Mouse (Mus musculus) embryonic facial prominence, embryonic 14.5 days (tissue): ENCODE data around the gene Slc29a4. TPM values are rescaled to one million over a fixed set of nuclear protein-coding genes. Genes with fewer than 3 reads are reported as not detected.

Experiments
- ATAC-seq: fragments of 200-750 bp; cut with Nextera tagmentation; 2 replicates; pipeline ENCODE4 v1.8.0; 2017; ENCODE audit warnings: low read depth, moderate number of reproducible peaks, moderate TSS enrichment
- DNase-seq: peaks from one replicate; pipeline ENCODE4 v3.0.0-alpha.2; 2015; ENCODE audit warnings: low spot score
- H3K27ac ChIP-seq: fragments of 300-500 bp; sonication (generic); replicated peaks from 2 replicates; pipeline ENCODE4 v1.5.1; 2014; ENCODE audit warnings: low read depth, mild to moderate bottlenecking, low read length, moderate library complexity
- H3K27me3 ChIP-seq: fragments of 300-500 bp; sonication (generic); replicated peaks from 2 replicates; pipeline ENCODE4 v1.6.1; 2014; ENCODE audit warnings: low read length; ENCODE audit not compliant: control insufficient read depth, insufficient read depth
- H3K36me3 ChIP-seq: fragments of 300-500 bp; sonication (generic); 2 replicates; pipeline ENCODE4 v1.6.1; 2014; ENCODE audit warnings: low read length, mixed read lengths; ENCODE audit not compliant: control insufficient read depth, insufficient read depth
- H3K4me1 ChIP-seq: fragments of 300-500 bp; sonication (generic); 2 replicates; pipeline ENCODE4 v1.6.1; 2014; ENCODE audit warnings: antibody characterized with exemption, low read length; ENCODE audit not compliant: control insufficient read depth, insufficient read depth
- H3K4me2 ChIP-seq: fragments of 300-500 bp; sonication (generic); 2 replicates; pipeline ENCODE4 v1.6.1; 2014; ENCODE audit warnings: low read depth, mild to moderate bottlenecking, low read length, moderate library complexity, mixed read lengths
- H3K4me3 ChIP-seq: fragments of 300-500 bp; sonication (generic); 2 replicates; pipeline ENCODE4 v1.5.1; 2014; ENCODE audit warnings: low read depth, mild to moderate bottlenecking, low read length
- H3K9ac ChIP-seq: fragments of 300-500 bp; sonication (generic); 2 replicates; pipeline ENCODE4 v1.6.1; 2014; ENCODE audit warnings: low read depth, mild to moderate bottlenecking, low read length, moderate library complexity, mixed read lengths
- H3K9me3 ChIP-seq: fragments of 300-500 bp; sonication (generic); 2 replicates; pipeline ENCODE4 v1.6.1; 2016; ENCODE audit warnings: low read length; ENCODE audit not compliant: control insufficient read depth
- WGBS: fragments of 180-500 bp; shearing (Covaris S2); extraction: QIAGEN DNeasy Blood & Tissue Kit; methylation state at CpG from one replicate; pipeline ENCODE4 v1.1.7; 2014; 5-methylcytosine and 5-hydroxymethylcytosine counted together
- polyA plus RNA-seq: library from polyadenylated mRNA; unstranded; fragments of >200 nt; fragmentation: Nextera tagmentation; extraction: Ambion mirVana; gene quantifications from 2 replicates; pipeline ENCODE4 v1.2.1, GENCODE M21; 2014

The Slc29a4 gene
- polyA plus RNA-seq, 1 experiment from 2014 or later: 6.0 TPM

DNA sequence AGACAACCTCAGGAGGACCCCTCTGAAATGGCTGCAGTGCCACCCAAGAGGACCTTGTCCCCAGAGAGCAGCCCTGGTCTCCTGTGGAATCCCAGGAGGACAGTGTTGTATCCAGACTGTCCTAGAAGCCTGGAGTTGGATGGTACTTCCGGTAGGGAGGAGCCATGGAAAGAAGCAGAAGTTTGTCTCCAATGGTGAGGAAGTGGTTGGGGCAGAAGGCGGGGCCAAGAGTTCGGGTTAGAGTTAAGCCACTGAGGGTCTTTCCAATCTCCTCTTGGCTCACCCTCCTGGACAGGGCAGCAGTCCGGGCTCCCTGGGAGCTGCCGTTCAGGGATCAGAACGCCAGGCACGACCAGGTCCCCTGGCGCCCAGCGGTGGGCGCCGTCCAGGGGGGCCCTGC, 72.0 kb downstream of the Slc29a4 start:
- no peak overlapping the region for H3K9ac ChIP-seq
- H3K36me3 ChIP-seq: peaks cover 91% of the 10 kb centered on the region
- H3K27me3 ChIP-seq: no peaks in the 10 kb centered on the region
- H3K4me1 ChIP-seq: no peaks in the 10 kb centered on the region
- ATAC-seq (no peak), DNase-seq (no peak)
- 63% methylated on average over 9 of the region's 11 CpGs for WGBS
- no peak overlapping the region for H3K27ac ChIP-seq
- no peak overlapping the region for H3K4me3 ChIP-seq
- no peak overlapping the region for H3K4me2 ChIP-seq
- H3K9me3 ChIP-seq: no peaks in the 10 kb centered on the region

DNA sequence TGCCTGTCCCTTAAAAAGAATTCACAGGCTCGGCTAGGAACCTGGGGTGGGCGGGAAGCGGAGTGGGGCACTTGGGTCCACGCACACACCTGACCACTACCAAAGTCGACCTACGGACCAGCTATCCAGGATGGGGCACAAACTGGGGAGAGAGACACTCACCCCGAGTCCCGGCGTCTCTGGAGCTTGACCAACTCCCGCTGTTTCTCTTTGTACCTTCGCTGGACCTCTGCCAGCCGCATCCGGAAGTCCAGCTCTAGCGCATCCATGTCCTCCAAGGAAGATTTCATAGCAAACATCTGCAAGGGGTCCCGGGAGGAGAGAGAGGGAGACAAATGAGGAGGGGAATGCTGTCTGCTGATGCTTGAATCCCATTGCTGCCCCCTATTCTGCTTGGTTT, 72.6 kb downstream of the Slc29a4 start:
- peaks cover 90% of the 10 kb centered on the region for H3K36me3 ChIP-seq
- no peak overlapping the region for H3K9ac ChIP-seq
- no peaks in the 10 kb centered on the region for H3K9me3 ChIP-seq
- DNase-seq: no peak
- no peak overlapping the region for H3K27ac ChIP-seq
- H3K4me2 ChIP-seq: no peak overlapping the region
- ATAC-seq: no peak
- WGBS: 86% methylated on average over 15 of the region's 15 CpGs
- no peaks in the 10 kb centered on the region; the same call in 1 of the 2 replicates for H3K4me1 ChIP-seq
- H3K4me3 ChIP-seq: no peak overlapping the region
- no peaks in the 10 kb centered on the region for H3K27me3 ChIP-seq

DNA sequence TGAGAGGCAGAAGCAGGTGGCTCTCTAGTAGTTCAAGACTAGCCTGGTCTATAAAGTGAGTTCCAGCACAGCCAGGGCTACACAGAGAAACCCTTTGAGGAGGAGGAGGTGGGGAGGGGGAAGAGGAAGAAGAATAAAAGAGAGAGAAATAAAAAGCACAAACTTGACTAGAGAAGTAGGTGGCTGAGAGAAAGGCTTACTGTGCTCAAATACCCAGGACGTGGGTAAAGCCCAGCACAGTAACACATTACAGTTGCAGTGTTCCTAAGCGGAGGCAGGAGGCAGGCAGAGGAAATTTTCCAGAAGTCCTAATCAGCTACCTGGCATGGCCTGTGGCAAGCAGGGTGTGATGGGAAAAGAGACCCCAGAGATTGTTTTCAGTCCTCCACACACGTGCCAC, 74.4 kb downstream of the Slc29a4 start:
- peaks cover 90% of the 10 kb centered on the region for H3K36me3 ChIP-seq
- 85% methylated on average over 3 of the region's 3 CpGs for WGBS
- DNase-seq: no peak
- no peaks in the 10 kb centered on the region for H3K9me3 ChIP-seq
- no peak for ATAC-seq
- no peak overlapping the region for H3K4me3 ChIP-seq
- no peak overlapping the region for H3K9ac ChIP-seq
- no peak overlapping the region for H3K4me2 ChIP-seq
- H3K4me1 ChIP-seq: peaks cover 4% of the 10 kb centered on the region; the same call in 1 of the 2 replicates
- no peaks in the 10 kb centered on the region for H3K27me3 ChIP-seq
- H3K27ac ChIP-seq: no peak overlapping the region

DNA sequence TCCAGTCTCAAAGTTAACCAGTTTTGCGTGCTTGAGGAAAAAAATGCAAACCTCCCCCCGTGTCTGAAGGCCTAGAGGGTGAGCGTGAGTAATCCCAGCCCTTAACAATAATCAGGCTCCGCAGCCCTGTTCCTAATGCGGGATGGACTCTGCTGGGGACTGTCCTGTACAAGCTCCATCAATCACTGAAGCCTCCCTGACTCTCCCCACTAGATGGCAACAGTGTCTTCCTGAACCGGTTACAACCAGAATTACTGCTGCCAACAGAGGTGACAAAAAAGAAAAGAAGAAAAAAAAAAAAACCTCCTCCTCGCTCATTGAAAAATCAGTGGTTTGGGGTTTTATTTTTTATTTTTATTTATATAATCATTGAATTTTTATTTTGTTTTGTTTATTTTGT, 75.6 kb downstream of the Slc29a4 start:
- 0 out of 2 replicates have a peak, but pooled peaks have one; percentile 37 for ATAC-seq
- peak; percentile 88 for DNase-seq
- Histone ChIP-seq H3K27me3 (no peaks in the 10 kb centered on the region), H3K9ac (no peak overlapping the region), H3K36me3 (peaks cover 90% of the 10 kb centered on the region), H3K9me3 (no peaks in the 10 kb centered on the region), H3K4me3 (no peak overlapping the region), H3K27ac (peak overlapping the region; percentile 56; the same call in 1 of the 2 replicates), H3K4me2 (no peak overlapping the region), H3K4me1 (peaks cover 4% of the 10 kb centered on the region; the same call in 1 of the 2 replicates)
- 20% methylated on average over 7 of the region's 7 CpGs for WGBS

DNA sequence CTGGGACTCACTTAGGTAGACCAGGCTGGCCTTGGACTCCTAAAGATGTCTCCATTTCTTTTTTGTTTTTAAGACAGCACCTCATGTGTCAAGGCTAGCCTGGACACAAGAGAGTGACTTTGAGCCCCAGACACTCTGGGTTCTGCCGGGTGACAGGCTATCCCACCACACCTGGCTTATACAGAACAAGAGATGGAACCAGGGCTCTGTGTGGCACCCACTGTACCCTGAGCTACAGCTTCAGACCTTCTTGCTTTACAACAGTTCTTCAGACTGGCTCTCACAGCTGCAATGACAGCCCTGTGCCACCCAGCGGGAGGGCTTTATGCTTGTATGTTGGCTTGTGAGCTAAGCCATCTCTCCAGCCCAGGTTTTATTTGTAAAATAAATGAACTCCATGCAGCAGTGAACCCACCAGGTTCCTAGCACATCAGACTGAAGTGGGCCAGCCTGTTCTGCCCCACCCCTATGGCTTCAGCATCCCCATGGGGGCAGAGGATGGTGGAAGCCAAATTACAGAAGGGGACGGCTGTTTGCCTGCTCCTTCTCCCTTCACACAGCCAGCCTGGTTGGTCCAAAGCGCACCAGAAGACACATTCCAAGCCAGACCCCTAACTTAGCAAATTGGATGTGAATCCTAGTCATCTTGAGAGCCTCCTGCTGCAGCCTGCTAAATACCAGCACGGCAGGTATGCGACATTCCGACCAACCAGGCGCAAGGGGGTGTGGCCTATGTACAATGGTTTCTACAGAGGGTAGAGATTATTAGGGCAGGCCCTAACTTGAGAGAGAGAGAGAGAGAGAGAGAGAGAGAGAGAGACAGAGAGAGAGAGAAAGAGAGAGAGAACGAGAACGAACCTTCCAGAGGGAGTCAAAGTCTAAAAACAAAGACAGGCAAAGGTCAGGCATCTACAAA, 76.3 kb downstream of the Slc29a4 start:
- H3K4me2 ChIP-seq: no peak overlapping the region
- DNase-seq (peak; percentile 70), ATAC-seq (peak; percentile 51; the same call in 1 of the 2 replicates)
- no peak overlapping the region for H3K4me3 ChIP-seq
- no peak overlapping the region for H3K9ac ChIP-seq
- peak overlapping the region; percentile 56 for H3K27ac ChIP-seq
- H3K4me1 ChIP-seq: peaks cover 4% of the 10 kb centered on the region; the same call in 1 of the 2 replicates
- H3K27me3 ChIP-seq: no peaks in the 10 kb centered on the region
- H3K36me3 ChIP-seq: peaks cover 90% of the 10 kb centered on the region
- no peaks in the 10 kb centered on the region for H3K9me3 ChIP-seq
- WGBS: 53% methylated on average over 10 of the region's 10 CpGs

GRCm38 (mm10) chr5:142769641-142770040, 77.3 kb downstream of the Slc29a4 start:
- H3K9ac ChIP-seq: no peak overlapping the region
- no peak overlapping the region for H3K4me3 ChIP-seq
- no peak overlapping the region for H3K27ac ChIP-seq
- H3K4me2 ChIP-seq: no peak overlapping the region
- DNase-seq (no peak), ATAC-seq (no peak)
- peaks cover 4% of the 10 kb centered on the region; the same call in 1 of the 2 replicates for H3K4me1 ChIP-seq
- H3K9me3 ChIP-seq: no peaks in the 10 kb centered on the region
- H3K36me3 ChIP-seq: peaks cover 90% of the 10 kb centered on the region
- 51% methylated on average over 5 of the region's 5 CpGs for WGBS
- no peaks in the 10 kb centered on the region for H3K27me3 ChIP-seq

DNA sequence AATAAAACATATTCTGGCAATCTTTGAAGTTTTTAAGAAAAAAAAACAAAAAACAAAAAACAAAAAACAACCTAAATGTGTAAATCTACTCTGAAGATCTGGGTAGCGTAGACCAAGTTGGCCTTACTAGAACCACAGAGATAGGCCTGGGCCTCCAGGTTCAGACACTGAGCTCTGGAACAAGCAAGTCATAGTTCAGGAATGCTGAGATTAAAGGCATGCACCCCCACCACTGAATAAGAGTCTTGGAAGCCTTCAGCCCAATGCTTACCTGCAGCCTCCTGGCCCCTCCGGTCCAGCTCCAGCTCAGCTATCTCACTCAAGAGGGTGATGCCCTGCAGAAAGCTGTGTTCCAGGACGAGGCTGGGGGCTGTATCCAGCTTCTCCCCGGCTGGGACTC, 78.7 kb downstream of the Slc29a4 start:
- DNase-seq (no peak), ATAC-seq (no peak)
- H3K9me3 ChIP-seq: no peaks in the 10 kb centered on the region
- peaks cover 90% of the 10 kb centered on the region for H3K36me3 ChIP-seq
- H3K4me1 ChIP-seq: peaks cover 4% of the 10 kb centered on the region; the same call in 1 of the 2 replicates
- H3K9ac ChIP-seq: no peak overlapping the region
- H3K27ac ChIP-seq: no peak overlapping the region
- H3K4me2 ChIP-seq: no peak overlapping the region
- no peak overlapping the region for H3K4me3 ChIP-seq
- H3K27me3 ChIP-seq: no peaks in the 10 kb centered on the region
- WGBS: 79% methylated on average over 4 of the region's 4 CpGs

GRCm38 (mm10) chr5:142771964-142772363, 79.7 kb downstream of the Slc29a4 start:
- Histone ChIP-seq H3K27ac (no peak overlapping the region), H3K9ac (no peak overlapping the region), H3K9me3 (no peaks in the 10 kb centered on the region), H3K4me1 (peaks cover 4% of the 10 kb centered on the region; the same call in 1 of the 2 replicates), H3K4me3 (no peak overlapping the region), H3K36me3 (peaks cover 91% of the 10 kb centered on the region), H3K27me3 (no peaks in the 10 kb centered on the region), H3K4me2 (no peak overlapping the region)
- DNase-seq (no peak), ATAC-seq (no peak)
- WGBS: 90% methylated on average over 14 of the region's 15 CpGs
